Mouse (Mus musculus) lung, embryonic 14.5 days (tissue): ENCODE results near the gene Mat2a. TPM values are rescaled to one million over a fixed set of nuclear protein-coding genes. Genes with fewer than 3 reads are reported as not detected.

Experiments used
- ATAC-seq: fragments of 200-750 bp; cut with Nextera tagmentation; 2 replicates; pipeline ENCODE4 v1.8.0; 2017; ENCODE audit warnings: mild to moderate bottlenecking, moderate TSS enrichment, moderate library complexity; ENCODE audit not compliant: insufficient read depth
- DNase-seq: peaks from one replicate; pipeline ENCODE4 v3.0.0-alpha.2; 2015
- H3K27ac ChIP-seq: fragments of 300-500 bp; sonication (generic); 2 replicates; pipeline ENCODE4 v1.5.1; 2014; ENCODE audit warnings: low read depth, mild to moderate bottlenecking, moderate library complexity
- H3K27me3 ChIP-seq: fragments of 300-500 bp; sonication (generic); 2 replicates; pipeline ENCODE4 v1.6.1; 2014; ENCODE audit warnings: low read length, control low read depth; ENCODE audit not compliant: insufficient read depth
- H3K36me3 ChIP-seq: fragments of 300-500 bp; sonication (generic); 2 replicates; pipeline ENCODE4 v1.6.1; 2014; ENCODE audit warnings: control low read depth; ENCODE audit not compliant: insufficient read depth
- H3K4me1 ChIP-seq: fragments of 300-500 bp; sonication (generic); 2 replicates; pipeline ENCODE4 v1.6.1; 2014; ENCODE audit warnings: antibody characterized with exemption, control low read depth; ENCODE audit not compliant: insufficient read depth
- H3K4me2 ChIP-seq: fragments of 300-500 bp; sonication (generic); 2 replicates; pipeline ENCODE4 v1.6.1; 2014; ENCODE audit warnings: mild to moderate bottlenecking
- H3K4me3 ChIP-seq: fragments of 300-500 bp; sonication (generic); 2 replicates; pipeline ENCODE4 v1.5.1; 2014; ENCODE audit warnings: low read depth, low read length
- H3K9ac ChIP-seq: fragments of 300-500 bp; sonication (generic); 2 replicates; pipeline ENCODE4 v1.6.1; 2014
- H3K9me3 ChIP-seq: fragments of 300-500 bp; sonication (generic); 2 replicates; pipeline ENCODE4 v1.6.1; 2016; ENCODE audit warnings: low read depth, low read length, control low read depth
- CTCF ChIP-seq: IDR thresholded peaks from 2 replicates; pipeline ENCODE4 v1.5.1; 2016; ENCODE audit warnings: antibody characterized with exemption, low read depth
- WGBS: fragments of 180-500 bp; shearing (Covaris S2); extraction: QIAGEN DNeasy Blood & Tissue Kit; methylation state at CpG from one replicate; pipeline ENCODE4 v1.1.7; 2014; 5-methylcytosine and 5-hydroxymethylcytosine counted together
- polyA plus RNA-seq: library from polyadenylated mRNA; unstranded; fragments of >200 nt; fragmentation: Nextera tagmentation; extraction: Ambion mirVana; gene quantifications from 2 replicates; pipeline ENCODE4 v1.2.1, GENCODE M21; 2014

Mat2a gene
- polyA plus RNA-seq, 1 experiment from 2014 or later, result 402 TPM

DNA sequence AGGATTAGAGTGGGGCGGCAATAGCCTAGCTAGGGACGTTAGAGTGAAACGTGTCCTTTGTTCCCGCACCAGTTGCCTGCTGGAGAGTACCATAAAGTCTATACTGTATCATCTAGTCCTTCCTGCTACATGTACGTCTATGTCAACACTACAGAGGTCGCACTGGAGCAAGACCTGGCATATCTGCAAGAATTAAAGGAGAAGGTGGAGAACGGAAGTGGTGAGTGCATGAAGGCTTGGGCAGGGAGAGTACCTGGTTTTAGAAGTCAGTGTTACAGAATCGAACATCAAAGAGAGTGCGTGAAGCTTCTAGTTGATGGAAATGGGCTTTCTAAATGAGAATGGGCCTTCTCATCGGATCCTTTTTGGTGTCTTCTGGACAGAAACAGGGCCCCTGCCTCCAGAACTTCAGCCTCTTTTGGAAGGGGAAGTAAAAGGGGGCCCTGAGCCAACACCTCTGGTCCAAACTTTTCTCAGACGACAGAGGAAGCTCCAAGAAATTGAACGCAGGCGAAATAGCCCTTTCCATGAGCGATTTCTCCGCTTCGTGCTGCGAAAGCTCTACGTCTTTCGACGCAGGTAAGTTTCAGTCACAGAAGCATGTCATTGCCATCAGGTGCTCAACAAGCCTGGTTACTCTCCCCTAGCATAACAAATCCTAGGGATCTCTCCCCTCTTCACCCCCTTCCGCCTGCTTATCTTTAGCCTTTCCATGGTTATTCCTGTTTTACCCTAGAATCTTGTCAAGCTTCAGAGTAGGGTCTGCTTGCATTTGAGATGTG, 10.1 kb downstream of the Mat2a start:
- Histone ChIP-seq H3K4me2 (no peak overlapping the region), H3K27me3 (no peaks in the 10 kb centered on the region), H3K4me1 (no peaks in the 10 kb centered on the region), H3K9ac (no peak overlapping the region), H3K4me3 (no peak overlapping the region), H3K9me3 (no peaks in the 10 kb centered on the region), H3K27ac (no peak overlapping the region), H3K36me3 (peaks cover 91% of the 10 kb centered on the region)
- 83% methylated on average over 21 of the region's 21 CpGs for WGBS
- DNase-seq, result no peak
- TF ChIP-seq CTCF, result no peak
- ATAC-seq, result no peak

DNA sequence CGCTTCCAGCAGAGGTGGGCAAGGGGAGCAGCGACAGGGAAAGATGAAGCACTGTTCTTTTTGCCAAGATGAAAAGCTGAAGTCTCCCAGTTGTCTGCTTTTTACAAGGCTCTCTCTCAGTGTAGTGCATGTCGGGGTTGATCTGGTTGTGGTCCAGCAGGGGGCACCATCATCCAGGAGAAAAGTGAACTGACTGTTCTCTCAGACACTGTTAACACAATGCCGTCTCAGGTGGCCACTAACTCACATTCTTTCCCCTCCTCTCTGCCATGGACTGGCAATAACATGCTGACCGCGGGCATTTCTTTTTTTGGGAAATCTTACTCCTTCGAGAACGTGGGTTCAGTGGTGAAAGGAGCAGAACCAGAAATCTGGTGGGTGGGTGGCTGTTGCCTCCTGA, 11.3 kb downstream of the Mat2a start:
- Histone ChIP-seq H3K9me3 (no peaks in the 10 kb centered on the region), H3K36me3 (peaks cover 92% of the 10 kb centered on the region), H3K4me2 (no peak overlapping the region), H3K4me1 (no peaks in the 10 kb centered on the region), H3K9ac (no peak overlapping the region), H3K27me3 (no peaks in the 10 kb centered on the region), H3K27ac (no peak overlapping the region), H3K4me3 (no peak overlapping the region)
- peak; percentile 90 for TF ChIP-seq CTCF
- ATAC-seq (peak; percentile 75), DNase-seq (peak; percentile 87)
- 30% methylated on average over 8 of the region's 8 CpGs for WGBS

DNA sequence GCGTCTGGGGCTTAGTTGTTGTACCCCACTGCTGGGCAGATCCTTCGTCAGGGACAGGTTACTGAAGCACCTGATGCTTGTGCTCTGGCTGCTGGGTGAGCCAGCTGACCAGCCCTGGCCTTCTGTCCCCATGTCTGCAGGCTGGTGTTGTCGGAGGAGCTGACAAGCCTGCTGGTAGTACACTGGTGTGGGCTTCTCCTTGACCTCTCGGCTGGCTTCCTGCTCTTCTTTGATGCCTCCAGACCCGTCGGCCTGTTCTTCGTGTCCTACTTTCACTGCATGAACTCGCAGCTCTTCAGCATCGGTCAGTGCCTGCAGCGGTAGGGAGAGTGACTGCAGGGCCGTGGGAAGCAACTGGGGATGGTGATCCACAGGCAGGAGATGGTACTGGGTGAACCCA, 13.7 kb downstream of the Mat2a start:
- Histone ChIP-seq H3K4me3 (no peak overlapping the region), H3K9me3 (no peaks in the 10 kb centered on the region), H3K4me1 (no peaks in the 10 kb centered on the region), H3K27ac (no peak overlapping the region), H3K9ac (no peak overlapping the region), H3K36me3 (peaks cover 89% of the 10 kb centered on the region), H3K27me3 (no peaks in the 10 kb centered on the region), H3K4me2 (no peak overlapping the region)
- ATAC-seq (no peak), DNase-seq (no peak)
- 91% methylated on average over 11 of the region's 11 CpGs for WGBS
- no peak for TF ChIP-seq CTCF

DNA sequence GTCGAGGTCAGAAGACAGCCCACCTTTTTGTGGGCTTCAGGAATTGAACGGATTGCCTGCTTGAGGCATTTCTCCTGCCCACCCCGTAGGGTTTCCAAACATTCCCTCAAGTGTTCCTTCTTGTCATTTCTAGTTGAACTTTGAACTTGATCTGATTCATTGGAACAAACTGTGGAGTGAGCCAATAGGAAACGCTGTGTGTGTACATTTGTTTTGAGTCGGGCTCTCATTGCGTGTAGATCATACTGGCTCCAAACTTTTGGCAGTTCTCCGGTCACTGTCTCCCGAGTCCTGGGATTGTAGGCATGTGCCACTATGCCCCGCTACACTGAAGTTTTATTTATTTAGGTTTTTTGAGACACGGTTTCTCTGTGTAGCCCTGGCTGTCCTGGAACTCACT, 18.5 kb downstream of the Mat2a start:
- H3K9ac ChIP-seq, result no peak overlapping the region
- H3K36me3 ChIP-seq, result peaks cover 84% of the 10 kb centered on the region
- no peak overlapping the region for H3K4me2 ChIP-seq
- H3K9me3 ChIP-seq, result no peaks in the 10 kb centered on the region
- DNase-seq (no peak), ATAC-seq (no peak)
- no peak overlapping the region for H3K27ac ChIP-seq
- no peaks in the 10 kb centered on the region for H3K4me1 ChIP-seq
- H3K4me3 ChIP-seq, result no peak overlapping the region
- WGBS, result 87% methylated on average over 10 of the region's 10 CpGs
- TF ChIP-seq CTCF, result no peak
- H3K27me3 ChIP-seq, result no peaks in the 10 kb centered on the region

DNA sequence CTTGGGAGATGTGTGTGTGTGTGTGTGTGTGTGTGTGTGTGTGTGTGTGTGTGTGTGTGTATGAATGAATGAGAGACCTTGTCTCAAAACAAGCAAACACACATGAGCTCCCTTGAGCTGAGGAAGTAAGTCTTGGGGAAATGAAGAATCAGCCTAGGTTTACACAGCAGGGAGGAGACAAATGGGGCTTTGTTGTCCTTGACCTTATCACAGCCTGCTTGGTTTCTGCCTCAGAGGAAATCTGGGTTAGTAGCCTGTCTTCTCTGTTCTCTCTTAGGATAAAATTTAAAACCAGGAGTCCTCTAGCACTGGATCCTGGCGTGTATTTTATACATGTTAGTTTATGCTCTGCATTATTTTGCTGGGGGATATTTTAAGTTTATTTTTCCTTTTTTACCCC, 19.6 kb downstream of the Mat2a start:
- 81% methylated on average over 1 of the region's 1 CpGs for WGBS
- DNase-seq (no peak), ATAC-seq (no peak)
- no peaks in the 10 kb centered on the region for H3K27me3 ChIP-seq
- H3K9me3 ChIP-seq, result no peaks in the 10 kb centered on the region
- no peak for TF ChIP-seq CTCF
- H3K4me3 ChIP-seq, result no peak overlapping the region
- H3K36me3 ChIP-seq, result peaks cover 73% of the 10 kb centered on the region
- no peak overlapping the region for H3K9ac ChIP-seq
- peaks cover 6% of the 10 kb centered on the region; the same call in 1 of the 2 replicates for H3K4me1 ChIP-seq
- no peak overlapping the region for H3K4me2 ChIP-seq
- no peak overlapping the region for H3K27ac ChIP-seq

DNA sequence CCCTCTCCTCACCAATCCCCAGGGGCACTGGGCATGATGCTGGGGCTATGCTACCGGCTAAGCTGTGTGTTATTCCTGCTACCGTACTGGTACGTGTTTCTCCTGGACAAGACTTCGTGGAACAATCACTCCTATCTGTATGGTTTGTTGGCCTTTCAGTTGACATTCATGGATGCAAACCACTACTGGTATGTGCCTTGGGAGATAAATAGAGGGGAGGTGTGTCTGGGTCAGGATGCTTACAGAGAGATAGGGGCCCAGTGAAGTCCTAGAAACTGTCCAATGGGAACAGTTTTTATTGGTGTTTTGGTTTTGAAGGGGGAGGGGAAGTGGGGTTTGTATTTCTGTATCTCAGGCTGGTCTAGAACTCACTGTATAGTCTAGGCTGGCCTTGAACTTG, 21.1 kb downstream of the Mat2a start:
- 86% methylated on average over 4 of the region's 4 CpGs for WGBS
- Histone ChIP-seq H3K4me1 (peaks cover 7% of the 10 kb centered on the region; the same call in 1 of the 2 replicates), H3K4me3 (no peak overlapping the region), H3K9me3 (no peaks in the 10 kb centered on the region), H3K27ac (no peak overlapping the region), H3K9ac (no peak overlapping the region), H3K4me2 (no peak overlapping the region), H3K27me3 (no peaks in the 10 kb centered on the region), H3K36me3 (peaks cover 58% of the 10 kb centered on the region)
- DNase-seq, result no peak
- TF ChIP-seq CTCF, result no peak
- no peak for ATAC-seq

DNA sequence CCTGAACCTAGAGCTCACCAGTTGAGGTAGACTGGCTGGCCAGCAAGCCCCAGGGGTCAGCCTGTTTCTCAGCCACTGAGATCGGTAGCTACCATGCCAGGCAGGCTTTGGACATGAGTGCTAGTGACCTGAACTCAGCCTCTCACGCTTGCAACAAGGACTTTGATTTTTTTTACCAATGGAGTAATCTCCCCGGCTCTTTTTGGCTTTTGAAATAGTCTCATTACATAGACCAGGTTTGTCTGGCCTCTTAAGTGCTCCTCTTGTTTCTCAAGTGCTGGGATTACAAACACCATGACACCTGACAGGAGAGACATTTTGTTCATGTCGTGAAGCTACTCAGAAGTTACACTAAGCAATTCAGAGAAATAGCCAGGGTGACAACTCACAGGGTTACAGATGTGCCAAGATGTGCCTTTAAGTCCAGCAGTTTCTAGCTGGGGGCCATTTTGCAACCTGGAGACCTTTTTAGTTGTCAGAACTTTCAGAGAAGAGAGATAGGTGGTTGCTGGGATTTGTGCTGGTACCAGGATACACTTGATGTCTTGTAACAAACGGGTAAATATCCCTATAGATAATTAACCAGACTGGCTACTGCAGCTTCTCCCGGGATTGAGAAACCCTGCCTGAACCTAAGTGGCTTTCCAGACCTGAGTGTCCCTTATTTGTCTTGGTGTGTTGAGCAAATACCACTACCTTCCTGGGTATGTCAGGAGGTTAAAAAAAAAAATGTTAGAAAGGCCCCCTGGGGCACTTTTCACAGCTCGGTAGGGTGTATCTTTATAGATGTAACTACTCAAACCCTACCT, 23.2 kb downstream of the Mat2a start:
- H3K4me1 ChIP-seq, result peaks cover 7% of the 10 kb centered on the region; the same call in 1 of the 2 replicates
- DNase-seq, result no peak
- no peak overlapping the region for H3K4me3 ChIP-seq
- H3K9me3 ChIP-seq, result no peaks in the 10 kb centered on the region
- TF ChIP-seq CTCF, result no peak
- H3K9ac ChIP-seq, result no peak overlapping the region
- H3K27ac ChIP-seq, result no peak overlapping the region
- WGBS, result 60% methylated on average over 7 of the region's 7 CpGs
- no peaks in the 10 kb centered on the region for H3K27me3 ChIP-seq
- ATAC-seq, result no peak
- H3K36me3 ChIP-seq, result peaks cover 40% of the 10 kb centered on the region
- H3K4me2 ChIP-seq, result no peak overlapping the region
